Mouse (Mus musculus) forebrain, embryonic 11.5 days (tissue): ENCODE measurements at regions not wholly inside any gene's neighbourhood (a gene's known extent, or its start where the extent isn't known, plus 50 kb on each side); places are given as distances from the start of the nearest gene placed in this dataset.

Experiments used
- ATAC-seq: fragments of 200-750 bp; cut with Nextera tagmentation; replicated peaks from 2 replicates; pipeline ENCODE4 v1.8.0; 2017; ENCODE audit warnings: moderate TSS enrichment; ENCODE audit not compliant: low FRiP score
- DNase-seq: peaks from one replicate; pipeline ENCODE4 v3.0.0-alpha.2; 2017; ENCODE audit warnings: low spot score
- H3K27ac ChIP-seq: fragments of 300-500 bp; sonication (generic); 2 replicates; pipeline ENCODE4 v1.5.1; 2014; ENCODE audit warnings: low read depth, low read length
- H3K27me3 ChIP-seq: fragments of 300-500 bp; sonication (generic); 2 replicates; pipeline ENCODE4 v1.6.1; 2014; ENCODE audit warnings: mild to moderate bottlenecking, low read length, mixed read lengths; ENCODE audit not compliant: control insufficient read depth, insufficient read depth
- H3K36me3 ChIP-seq: fragments of 300-500 bp; sonication (generic); 2 replicates; pipeline ENCODE4 v1.6.1; 2014; ENCODE audit warnings: mild to moderate bottlenecking, low read length, moderate library complexity, mixed read lengths; ENCODE audit not compliant: control insufficient read depth, insufficient read depth
- H3K4me1 ChIP-seq: fragments of 300-500 bp; sonication (generic); replicated peaks from 2 replicates; pipeline ENCODE4 v1.6.1; 2014; ENCODE audit warnings: low read length, mixed read lengths; ENCODE audit not compliant: control insufficient read depth, insufficient read depth
- H3K4me2 ChIP-seq: fragments of 300-500 bp; sonication (generic); 2 replicates; pipeline ENCODE4 v1.6.1; 2014; ENCODE audit warnings: low read depth, mild to moderate bottlenecking, low read length, moderate library complexity, mixed read lengths; ENCODE audit not compliant: severe bottlenecking
- H3K4me3 ChIP-seq: fragments of 300-500 bp; sonication (generic); 2 replicates; pipeline ENCODE4 v1.5.1; 2014; ENCODE audit warnings: low read depth, low read length
- H3K9ac ChIP-seq: fragments of 300-500 bp; sonication (generic); 2 replicates; pipeline ENCODE4 v1.6.1; 2014; ENCODE audit warnings: low read length
- H3K9me3 ChIP-seq: fragments of 300-500 bp; sonication (generic); 2 replicates; pipeline ENCODE4 v1.6.1; 2016; ENCODE audit warnings: low read length, mixed read lengths; ENCODE audit not compliant: control insufficient read depth
- WGBS: fragments of 180-500 bp; shearing (Covaris S2); extraction: QIAGEN DNeasy Blood & Tissue Kit; methylation state at CpG from one replicate; pipeline ENCODE4 v1.1.7; 2014; 5-methylcytosine and 5-hydroxymethylcytosine counted together

- no peaks in the 10 kb centered on the region for H3K36me3 ChIP-seq
- WGBS: 100% methylated on average over 1 of the region's 1 CpGs
- H3K27me3 ChIP-seq: no peaks in the 10 kb centered on the region
- H3K9me3 ChIP-seq: no peaks in the 10 kb centered on the region
- no peak overlapping the region for H3K9ac ChIP-seq
- no peaks in the 10 kb centered on the region for H3K4me1 ChIP-seq
- DNase-seq: no peak
- no peak overlapping the region for H3K4me3 ChIP-seq
- H3K27ac ChIP-seq: no peak overlapping the region
- no peak for ATAC-seq
- no peak overlapping the region for H3K4me2 ChIP-seq
Measured at GRCm38 (mm10) chr16:84653873-84654272, 81.7 kb downstream of the Mrpl39 start.

- 78% methylated on average over 3 of the region's 3 CpGs for WGBS
- no peak overlapping the region for H3K27ac ChIP-seq
- no peak overlapping the region for H3K4me2 ChIP-seq
- H3K27me3 ChIP-seq: no peaks in the 10 kb centered on the region
- no peaks in the 10 kb centered on the region for H3K9me3 ChIP-seq
- DNase-seq: no peak
- no peak for ATAC-seq
- H3K4me1 ChIP-seq: no peaks in the 10 kb centered on the region
- H3K36me3 ChIP-seq: no peaks in the 10 kb centered on the region
- H3K9ac ChIP-seq: no peak overlapping the region
- H3K4me3 ChIP-seq: no peak overlapping the region
Measured at GRCm38 (mm10) chr16:84661879-84662278, 73.7 kb downstream of the Mrpl39 start.

- no peak for ATAC-seq
- 87% methylated on average over 4 of the region's 4 CpGs for WGBS
- no peak overlapping the region for H3K4me3 ChIP-seq
- DNase-seq: no peak
- H3K9me3 ChIP-seq: no peaks in the 10 kb centered on the region
- no peaks in the 10 kb centered on the region for H3K4me1 ChIP-seq
- no peaks in the 10 kb centered on the region for H3K36me3 ChIP-seq
- H3K4me2 ChIP-seq: no peak overlapping the region
- no peaks in the 10 kb centered on the region for H3K27me3 ChIP-seq
- no peak overlapping the region for H3K9ac ChIP-seq
- H3K27ac ChIP-seq: no peak overlapping the region
Measured at GRCm38 (mm10) chr16:84663581-84663980, 72.0 kb downstream of the Mrpl39 start.
